Mouse (Mus musculus): ENCODE data around the gene Ebi3.

Gene Ebi3

GRCm38 (mm10) chr17:55952447-55953027, at the start of gene Ebi3:
Gene Ebi3 (plus strand): TSS chr17:55952640.
- no peak for DNase-seq (ENCODE audit: low read depth, low spot score)

GRCm38 (mm10) chr17:55903087-55903486, 49.4 kb upstream of the Ebi3 start:
- no peak for DNase-seq (ENCODE audit: low read depth, low spot score)

- no peak for DNase-seq (ENCODE audit: low read depth, low spot score)
Observed at GRCm38 (mm10) chr17:55903687-55904086, 48.8 kb upstream of the Ebi3 start.

- no peak for DNase-seq (ENCODE audit: low read depth, low spot score)
Observed at GRCm38 (mm10) chr17:55904131-55904530, 48.3 kb upstream of the Ebi3 start.

- DNase-seq (ENCODE audit: low read depth, low spot score): no peak
Observed at GRCm38 (mm10) chr17:55906669-55907068, 45.8 kb upstream of the Ebi3 start.

- DNase-seq (ENCODE audit: low read depth, low spot score): peak; percentile 91
Observed at GRCm38 (mm10) chr17:55931553-55932502, 20.6 kb upstream of the Ebi3 start.

GRCm38 (mm10) chr17:55932635-55933034, 19.8 kb upstream of the Ebi3 start:
- no peak for DNase-seq (ENCODE audit: low read depth, low spot score)

- no peak for DNase-seq (ENCODE audit: low read depth, low spot score)
Observed at GRCm38 (mm10) chr17:55933191-55933590, 19.2 kb upstream of the Ebi3 start.

- peak; percentile 63 for DNase-seq (ENCODE audit: low read depth, low spot score)
Observed at GRCm38 (mm10) chr17:55944387-55944865, 8.0 kb upstream of the Ebi3 start.

- DNase-seq (ENCODE audit: low read depth, low spot score): peak; percentile 94
Observed at GRCm38 (mm10) chr17:55944866-55945682, 7.4 kb upstream of the Ebi3 start.

- DNase-seq (ENCODE audit: low read depth, low spot score): no peak
Observed at GRCm38 (mm10) chr17:55945696-55946095, 6.7 kb upstream of the Ebi3 start.

- DNase-seq (ENCODE audit: low read depth, low spot score): no peak
Observed at GRCm38 (mm10) chr17:55948647-55949046, 3.8 kb upstream of the Ebi3 start.

GRCm38 (mm10) chr17:55949400-55949799, 3.0 kb upstream of the Ebi3 start, which contains the start of gene Zfp119b:
Gene Zfp119b (minus strand): TSS chr17:55949500.
- no peak for DNase-seq (ENCODE audit: low read depth, low spot score)

GRCm38 (mm10) chr17:55950601-55951000, 1.8 kb upstream of the Ebi3 start:
- no peak for DNase-seq (ENCODE audit: low read depth, low spot score)

GRCm38 (mm10) chr17:55952041-55952440, 399 bp upstream of the Ebi3 start:
- DNase-seq (ENCODE audit: low read depth, low spot score): peak; percentile 91

GRCm38 (mm10) chr17:55953751-55954150, 1.3 kb downstream of the Ebi3 start:
- no peak for DNase-seq (ENCODE audit: low read depth, low spot score)

GRCm38 (mm10) chr17:55954229-55954628, 1.8 kb downstream of the Ebi3 start:
- DNase-seq (ENCODE audit: low read depth, low spot score): peak; percentile 62

GRCm38 (mm10) chr17:55956129-55956528, 3.7 kb downstream of the Ebi3 start:
- peak; percentile 96 for DNase-seq (ENCODE audit: low read depth, low spot score)

GRCm38 (mm10) chr17:55956591-55956990, 4.2 kb downstream of the Ebi3 start:
- no peak for DNase-seq (ENCODE audit: low read depth, low spot score)

GRCm38 (mm10) chr17:55957168-55957567, 4.7 kb downstream of the Ebi3 start:
- peak; percentile 73 for DNase-seq (ENCODE audit: low read depth, low spot score)

GRCm38 (mm10) chr17:55957726-55958583, 5.5 kb downstream of the Ebi3 start:
- no peak for DNase-seq (ENCODE audit: low read depth, low spot score)
